In genomic region chr1:64288812-64289447, GRCm38 (mm10) we compare ENCODE assay signal across 8 mouse cellular contexts.
A peak's percentile ranks its signal among the peaks of the same experiment; 100 is the strongest.
DNase-seq lines count a peak whose midpoint lies in the region; ATAC-seq lines count a peak whose summit lies in the region.

No protein-coding gene starts in this region.

- no peaks in the 10 kb centered on the region for H3K36me3 ChIP-seq in forebrain, embryonic 11.5 days (ENCODE audit: control insufficient read depth, insufficient read depth, low read length)
- no peaks in the 10 kb centered on the region for H3K36me3 ChIP-seq in forebrain, embryonic 15.5 days
- no peaks in the 10 kb centered on the region for H3K36me3 ChIP-seq in lung, embryonic 16.5 days (ENCODE audit: control insufficient read depth, insufficient read depth, low read length)
- H3K36me3 ChIP-seq in hindbrain, embryonic 16.5 days (ENCODE audit: control insufficient read depth, insufficient read depth, low read length) = no peaks in the 10 kb centered on the region

- H3K27ac ChIP-seq in forebrain, embryonic 11.5 days (ENCODE audit: low read depth, low read length) = no peak overlapping the region
- no peak overlapping the region for H3K27ac ChIP-seq in forebrain, embryonic 15.5 days (replicated peaks)
- H3K27ac ChIP-seq in lung, embryonic 16.5 days (ENCODE audit: low read length) = no peak overlapping the region
- H3K27ac ChIP-seq in hindbrain, embryonic 16.5 days (ENCODE audit: low read depth, low read length) = peak overlapping the region; percentile 3

- no peaks in the 10 kb centered on the region for H3K9me3 ChIP-seq in forebrain, embryonic 11.5 days (ENCODE audit: control insufficient read depth, low read length)
- no peaks in the 10 kb centered on the region for H3K9me3 ChIP-seq in forebrain, embryonic 15.5 days
- no peaks in the 10 kb centered on the region for H3K9me3 ChIP-seq in lung, embryonic 16.5 days (ENCODE audit: control insufficient read depth, low read length)
- no peaks in the 10 kb centered on the region for H3K9me3 ChIP-seq in hindbrain, embryonic 16.5 days (ENCODE audit: control insufficient read depth, low read length)

- H3K4me2 ChIP-seq in forebrain, embryonic 11.5 days (ENCODE audit: low read depth, low read length, severe bottlenecking) = no peak overlapping the region
- no peak overlapping the region for H3K4me2 ChIP-seq in forebrain, embryonic 15.5 days (replicated peaks)
- H3K4me2 ChIP-seq in lung, embryonic 16.5 days (ENCODE audit: low read depth, low read length) = peak overlapping the region; percentile 48
- H3K4me2 ChIP-seq in hindbrain, embryonic 16.5 days (ENCODE audit: low read length) = peak overlapping the region; percentile 29

- no peaks in the 10 kb centered on the region for H3K4me1 ChIP-seq in forebrain, embryonic 11.5 days (replicated peaks; ENCODE audit: control insufficient read depth, insufficient read depth, low read length)
- H3K4me1 ChIP-seq in forebrain, embryonic 15.5 days = no peaks in the 10 kb centered on the region
- H3K4me1 ChIP-seq in lung, embryonic 16.5 days (replicated peaks; ENCODE audit: control insufficient read depth, insufficient read depth, low read length) = no peaks in the 10 kb centered on the region; the same call in 1 of the 2 replicates
- peaks cover 3% of the 10 kb centered on the region for H3K4me1 ChIP-seq in hindbrain, embryonic 16.5 days (ENCODE audit: control insufficient read depth, insufficient read depth, low read depth, low read length)

- 64% methylated on average over 12 of the region's 12 CpGs for whole genome bisulfite sequencing in forebrain, embryonic 11.5 days
- 51% methylated on average over 12 of the region's 12 CpGs for WGBS in forebrain, embryonic 15.5 days
- WGBS in lung, embryonic 16.5 days = 35% methylated on average over 12 of the region's 12 CpGs
- WGBS in hindbrain, embryonic 16.5 days = 48% methylated on average over 12 of the region's 12 CpGs

- no peak overlapping the region for H3K4me3 ChIP-seq in forebrain, embryonic 11.5 days (ENCODE audit: low read depth, low read length)
- no peak overlapping the region for H3K4me3 ChIP-seq in forebrain, embryonic 15.5 days
- H3K4me3 ChIP-seq in lung, embryonic 16.5 days (ENCODE audit: low read length) = no peak overlapping the region
- no peak overlapping the region for H3K4me3 ChIP-seq in hindbrain, embryonic 16.5 days (ENCODE audit: low read length)

- peak; percentile 51 for DNase-seq in forebrain, embryonic 11.5 days (ENCODE audit: low spot score)
- DNase-seq in lung, adult 18-20 months = no peak
- peak; percentile 58 to 66 for DNase-seq in right cerebral cortex, postnatal 10 days (ENCODE audit: low spot score in 2 of 2)
- no peak for DNase-seq in thymus, adult 18-20 months

- no peak for ATAC-seq in forebrain, embryonic 11.5 days (replicated peaks; ENCODE audit: low FRiP score)
- no peak for ATAC-seq in forebrain, embryonic 15.5 days (replicated peaks)
- ATAC-seq in lung, embryonic 16.5 days (ENCODE audit: low read depth) = no peak
- peak; percentile 87 for ATAC-seq in hindbrain, embryonic 16.5 days
- no peak for ATAC-seq in granulocyte monocyte progenitor cell, adult 5-6 weeks (replicated peaks; ENCODE audit: poor library complexity, severe bottlenecking)

- H3K9ac ChIP-seq in forebrain, embryonic 11.5 days (ENCODE audit: low read length) = no peak overlapping the region
- no peak overlapping the region for H3K9ac ChIP-seq in forebrain, embryonic 15.5 days (replicated peaks)
- H3K9ac ChIP-seq in lung, embryonic 16.5 days (ENCODE audit: low read length) = no peak overlapping the region
- H3K9ac ChIP-seq in hindbrain, embryonic 16.5 days (ENCODE audit: low read depth, low read length) = no peak overlapping the region

- H3K27me3 ChIP-seq in forebrain, embryonic 11.5 days (ENCODE audit: control insufficient read depth, insufficient read depth, low read length) = no peaks in the 10 kb centered on the region
- no peaks in the 10 kb centered on the region for H3K27me3 ChIP-seq in forebrain, embryonic 15.5 days
- H3K27me3 ChIP-seq in lung, embryonic 16.5 days (ENCODE audit: control insufficient read depth, insufficient read depth, low read depth, low read length) = no peaks in the 10 kb centered on the region
- H3K27me3 ChIP-seq in hindbrain, embryonic 16.5 days (replicated peaks; ENCODE audit: control insufficient read depth, insufficient read depth, low read length) = no peaks in the 10 kb centered on the region

Comparison
In these comparisons a context has a peak if more than half of its experiments do, and no peak if none do; other contexts are left out.
1. DNase-seq: peak in forebrain, embryonic 11.5 days (single experiment) and right cerebral cortex, postnatal 10 days (2 of 2); none in lung, adult 18-20 months (0 of 2) and thymus, adult 18-20 months (0 of 2).
2. H3K4me2 ChIP-seq: peak in lung, embryonic 16.5 days (single experiment) and hindbrain, embryonic 16.5 days (single experiment); none in forebrain, embryonic 11.5 days (single experiment) and forebrain, embryonic 15.5 days (single experiment).